Mouse (Mus musculus): ENCODE measurements around the gene Hivep2. TPM values are rescaled to one million over a fixed set of nuclear protein-coding genes. Genes with fewer than 3 reads are reported as not detected.

Gene Hivep2
- polyA plus RNA-seq, 1 experiment from 2014 or later: 21.0 TPM

- Histone ChIP-seq H3K27ac (ENCODE audit: low read depth, low read length) (no peak overlapping the region), H3K4me2 (ENCODE audit: low read depth, low read length) (no peak overlapping the region), H3K9ac (replicated peaks; ENCODE audit: low read depth, low read length) (no peak overlapping the region), H3K4me3 (ENCODE audit: low read depth, low read length) (no peak overlapping the region), H3K27me3 (ENCODE audit: control insufficient read depth, insufficient read depth, low read length) (no peaks in the 10 kb centered on the region), H3K36me3 (ENCODE audit: control insufficient read depth, insufficient read depth, low read length) (no peaks in the 10 kb centered on the region), H3K4me1 (ENCODE audit: control insufficient read depth, insufficient read depth, low read length) (no peaks in the 10 kb centered on the region), H3K9me3 (ENCODE audit: control insufficient read depth, low read length) (no peaks in the 10 kb centered on the region)
- WGBS: 45% methylated on average over 4 of the region's 4 CpGs
- ATAC-seq (ENCODE audit: low read depth): peak; percentile 43; the same call in 1 of the 2 replicates
Measured at GRCm38 (mm10) chr10:14004769-14005517, 39.1 kb downstream of the Hivep2 start.

GRCm38 (mm10) chr10:14009721-14010120 lies 43.8 kb downstream of the Hivep2 start:
- no peaks in the 10 kb centered on the region for H3K4me1 ChIP-seq (ENCODE audit: control insufficient read depth, insufficient read depth, low read length)
- H3K9ac ChIP-seq (replicated peaks; ENCODE audit: low read depth, low read length): no peak overlapping the region
- no peak overlapping the region for H3K27ac ChIP-seq (ENCODE audit: low read depth, low read length)
- no peak overlapping the region for H3K4me2 ChIP-seq (ENCODE audit: low read depth, low read length)
- H3K9me3 ChIP-seq (ENCODE audit: control insufficient read depth, low read length): no peaks in the 10 kb centered on the region
- no peak overlapping the region for H3K4me3 ChIP-seq (ENCODE audit: low read depth, low read length)
- H3K27me3 ChIP-seq (ENCODE audit: control insufficient read depth, insufficient read depth, low read length): no peaks in the 10 kb centered on the region
- ATAC-seq (ENCODE audit: low read depth): no peak
- no peaks in the 10 kb centered on the region for H3K36me3 ChIP-seq (ENCODE audit: control insufficient read depth, insufficient read depth, low read length)
- 80% methylated on average over 2 of the region's 2 CpGs for WGBS

GRCm38 (mm10) chr10:14016287-14016970 lies 50.6 kb downstream of the Hivep2 start:
- H3K4me3 ChIP-seq (ENCODE audit: low read depth, low read length): no peak overlapping the region
- no peak overlapping the region for H3K27ac ChIP-seq (ENCODE audit: low read depth, low read length)
- no peaks in the 10 kb centered on the region for H3K36me3 ChIP-seq (ENCODE audit: control insufficient read depth, insufficient read depth, low read length)
- no peak overlapping the region for H3K9ac ChIP-seq (replicated peaks; ENCODE audit: low read depth, low read length)
- WGBS: 51% methylated on average over 13 of the region's 13 CpGs
- no peak overlapping the region for H3K4me2 ChIP-seq (ENCODE audit: low read depth, low read length)
- H3K4me1 ChIP-seq (ENCODE audit: control insufficient read depth, insufficient read depth, low read length): peaks cover 14% of the 10 kb centered on the region
- H3K9me3 ChIP-seq (ENCODE audit: control insufficient read depth, low read length): no peaks in the 10 kb centered on the region
- ATAC-seq (ENCODE audit: low read depth): no peak
- H3K27me3 ChIP-seq (ENCODE audit: control insufficient read depth, insufficient read depth, low read length): no peaks in the 10 kb centered on the region

GRCm38 (mm10) chr10:14017338-14017737 lies 51.5 kb downstream of the Hivep2 start:
- Histone ChIP-seq H3K4me3 (ENCODE audit: low read depth, low read length) (no peak overlapping the region), H3K4me1 (ENCODE audit: control insufficient read depth, insufficient read depth, low read length) (peaks cover 14% of the 10 kb centered on the region), H3K27ac (ENCODE audit: low read depth, low read length) (no peak overlapping the region), H3K9ac (replicated peaks; ENCODE audit: low read depth, low read length) (no peak overlapping the region), H3K4me2 (ENCODE audit: low read depth, low read length) (no peak overlapping the region), H3K9me3 (ENCODE audit: control insufficient read depth, low read length) (no peaks in the 10 kb centered on the region), H3K27me3 (ENCODE audit: control insufficient read depth, insufficient read depth, low read length) (no peaks in the 10 kb centered on the region), H3K36me3 (ENCODE audit: control insufficient read depth, insufficient read depth, low read length) (no peaks in the 10 kb centered on the region)
- 39% methylated on average over 2 of the region's 2 CpGs for WGBS
- ATAC-seq (ENCODE audit: low read depth): no peak

- 4% methylated on average over 12 of the region's 12 CpGs for WGBS
- Histone ChIP-seq H3K27ac (ENCODE audit: low read depth, low read length) (peak overlapping the region; percentile 28; the same call in 1 of the 2 replicates), H3K9me3 (ENCODE audit: control insufficient read depth, low read length) (no peaks in the 10 kb centered on the region), H3K36me3 (ENCODE audit: control insufficient read depth, insufficient read depth, low read length) (no peaks in the 10 kb centered on the region), H3K4me3 (ENCODE audit: low read depth, low read length) (peak overlapping the region; percentile 13; the same call in 1 of the 2 replicates), H3K27me3 (ENCODE audit: control insufficient read depth, insufficient read depth, low read length) (no peaks in the 10 kb centered on the region), H3K9ac (replicated peaks; ENCODE audit: low read depth, low read length) (no peak overlapping the region), H3K4me1 (ENCODE audit: control insufficient read depth, insufficient read depth, low read length) (peaks cover 14% of the 10 kb centered on the region), H3K4me2 (ENCODE audit: low read depth, low read length) (peak overlapping the region; percentile 36)
- ATAC-seq (ENCODE audit: low read depth): peak; percentile 48; the same call in 1 of the 2 replicates
Measured at GRCm38 (mm10) chr10:14017822-14018364, 52.0 kb downstream of the Hivep2 start.

GRCm38 (mm10) chr10:14018672-14019071 lies 52.8 kb downstream of the Hivep2 start:
- Histone ChIP-seq H3K4me1 (ENCODE audit: control insufficient read depth, insufficient read depth, low read length) (peaks cover 14% of the 10 kb centered on the region), H3K27ac (ENCODE audit: low read depth, low read length) (no peak overlapping the region), H3K27me3 (ENCODE audit: control insufficient read depth, insufficient read depth, low read length) (no peaks in the 10 kb centered on the region), H3K36me3 (ENCODE audit: control insufficient read depth, insufficient read depth, low read length) (no peaks in the 10 kb centered on the region), H3K9ac (replicated peaks; ENCODE audit: low read depth, low read length) (no peak overlapping the region), H3K9me3 (ENCODE audit: control insufficient read depth, low read length) (no peaks in the 10 kb centered on the region), H3K4me2 (ENCODE audit: low read depth, low read length) (no peak overlapping the region), H3K4me3 (ENCODE audit: low read depth, low read length) (no peak overlapping the region)
- WGBS: 46% methylated on average over 7 of the region's 7 CpGs
- ATAC-seq (ENCODE audit: low read depth): no peak

GRCm38 (mm10) chr10:14019198-14019597 lies 53.3 kb downstream of the Hivep2 start:
- 71% methylated on average over 3 of the region's 3 CpGs for WGBS
- no peak overlapping the region for H3K27ac ChIP-seq (ENCODE audit: low read depth, low read length)

GRCm38 (mm10) chr10:14020253-14020652 lies 54.4 kb downstream of the Hivep2 start:
- peaks cover 16% of the 10 kb centered on the region for H3K4me1 ChIP-seq (ENCODE audit: control insufficient read depth, insufficient read depth, low read length)
- 40% methylated on average over 7 of the region's 7 CpGs for WGBS
- H3K4me3 ChIP-seq (ENCODE audit: low read depth, low read length): no peak overlapping the region
- ATAC-seq (ENCODE audit: low read depth): no peak
- H3K9me3 ChIP-seq (ENCODE audit: control insufficient read depth, low read length): no peaks in the 10 kb centered on the region
- no peak overlapping the region for H3K4me2 ChIP-seq (ENCODE audit: low read depth, low read length)
- H3K9ac ChIP-seq (replicated peaks; ENCODE audit: low read depth, low read length): no peak overlapping the region
- H3K27me3 ChIP-seq (ENCODE audit: control insufficient read depth, insufficient read depth, low read length): no peaks in the 10 kb centered on the region
- no peak overlapping the region for H3K27ac ChIP-seq (ENCODE audit: low read depth, low read length)
- H3K36me3 ChIP-seq (ENCODE audit: control insufficient read depth, insufficient read depth, low read length): no peaks in the 10 kb centered on the region

More at GRCm38 (mm10) chr10:14019198-14019597, 53.3 kb downstream of the Hivep2 start:
- no peaks in the 10 kb centered on the region for H3K27me3 ChIP-seq (ENCODE audit: control insufficient read depth, insufficient read depth, low read length)
- H3K36me3 ChIP-seq (ENCODE audit: control insufficient read depth, insufficient read depth, low read length): no peaks in the 10 kb centered on the region
- H3K9me3 ChIP-seq (ENCODE audit: control insufficient read depth, low read length): no peaks in the 10 kb centered on the region
- no peak for ATAC-seq (ENCODE audit: low read depth)
- no peak overlapping the region for H3K9ac ChIP-seq (replicated peaks; ENCODE audit: low read depth, low read length)
- H3K4me2 ChIP-seq (ENCODE audit: low read depth, low read length): no peak overlapping the region
- no peak overlapping the region for H3K4me3 ChIP-seq (ENCODE audit: low read depth, low read length)
- H3K4me1 ChIP-seq (ENCODE audit: control insufficient read depth, insufficient read depth, low read length): peaks cover 14% of the 10 kb centered on the region

- Histone ChIP-seq H3K9me3 (ENCODE audit: control insufficient read depth, low read length) (no peaks in the 10 kb centered on the region), H3K9ac (replicated peaks; ENCODE audit: low read depth, low read length) (no peak overlapping the region), H3K36me3 (ENCODE audit: control insufficient read depth, insufficient read depth, low read length) (no peaks in the 10 kb centered on the region), H3K27ac (ENCODE audit: low read depth, low read length) (no peak overlapping the region), H3K4me2 (ENCODE audit: low read depth, low read length) (no peak overlapping the region), H3K4me3 (ENCODE audit: low read depth, low read length) (no peak overlapping the region), H3K4me1 (ENCODE audit: control insufficient read depth, insufficient read depth, low read length) (peaks cover 2% of the 10 kb centered on the region; the same call in 1 of the 2 replicates), H3K27me3 (ENCODE audit: control insufficient read depth, insufficient read depth, low read length) (no peaks in the 10 kb centered on the region)
- WGBS: 73% methylated on average over 7 of the region's 7 CpGs
- no peak for ATAC-seq (ENCODE audit: low read depth)
Measured at GRCm38 (mm10) chr10:14024971-14025370, 59.1 kb downstream of the Hivep2 start.

Data from neural tube, embryonic 14.5 days (tissue).